Mouse (Mus musculus): Measurements from ENCODE around the gene Fam205a1. TPM values are rescaled to one million over a fixed set of nuclear protein-coding genes. Genes with fewer than 3 reads are reported as not detected.
A peak's percentile ranks its signal among the peaks of the same experiment; 100 is the strongest.

Gene Fam205a1
- polyA plus RNA-seq, 1 experiment from 2014 or later: 0.05 TPM

- Histone ChIP-seq H3K4me1 (ENCODE audit: control insufficient read depth, insufficient read depth, low read length) (no peaks in the 10 kb centered on the region), H3K4me2 (no peak overlapping the region), H3K27ac (ENCODE audit: low read depth, low read length) (no peak overlapping the region), H3K36me3 (ENCODE audit: control insufficient read depth, insufficient read depth, low read length) (no peaks in the 10 kb centered on the region), H3K27me3 (ENCODE audit: control insufficient read depth, insufficient read depth, low read length) (no peaks in the 10 kb centered on the region), H3K9me3 (ENCODE audit: control insufficient read depth, low read length) (no peaks in the 10 kb centered on the region), H3K4me3 (ENCODE audit: low read depth, low read length) (no peak overlapping the region), H3K9ac (ENCODE audit: low read length) (no peak overlapping the region)
- WGBS: 85% methylated on average over 16 of the region's 16 CpGs
- peak; percentile 85 for DNase-seq (ENCODE audit: low spot score, missing footprints)
- no peak for ATAC-seq (ENCODE audit: low FRiP score)
These were observed 26.4 kb upstream of the Fam205a1 start for GRCm38 (mm10) chr4:42879829-42880676.

DNA sequence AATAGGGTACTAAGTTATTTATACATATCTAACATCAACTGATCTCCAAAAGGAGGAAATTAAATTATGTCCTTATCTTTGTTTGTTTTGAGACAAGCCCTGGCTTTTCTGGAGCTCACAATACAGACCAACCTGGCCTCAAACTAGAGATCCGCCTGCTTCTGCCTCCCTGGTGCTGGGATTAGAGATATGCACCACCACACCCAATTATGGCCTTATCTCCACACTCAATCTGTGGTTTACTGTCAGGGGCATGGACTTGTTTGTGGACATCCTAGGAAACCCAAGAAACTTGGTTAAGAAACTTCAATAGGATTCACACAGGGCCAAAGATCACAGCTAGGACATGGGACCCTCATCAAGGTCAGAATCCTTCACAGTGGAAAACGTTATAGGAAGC, 24.0 kb upstream of the Fam205a1 start:
- Histone ChIP-seq H3K27me3 (ENCODE audit: control insufficient read depth, insufficient read depth, low read length) (no peaks in the 10 kb centered on the region), H3K4me2 (no peak overlapping the region), H3K36me3 (ENCODE audit: control insufficient read depth, insufficient read depth, low read length) (no peaks in the 10 kb centered on the region), H3K9me3 (ENCODE audit: control insufficient read depth, low read length) (no peaks in the 10 kb centered on the region), H3K9ac (ENCODE audit: low read length) (no peak overlapping the region), H3K4me1 (ENCODE audit: control insufficient read depth, insufficient read depth, low read length) (no peaks in the 10 kb centered on the region), H3K27ac (ENCODE audit: low read depth, low read length) (no peak overlapping the region), H3K4me3 (ENCODE audit: low read depth, low read length) (no peak overlapping the region)
- WGBS: 82% methylated on average over 2 of the region's 2 CpGs
- no peak for DNase-seq (ENCODE audit: low spot score, missing footprints)
- no peak for ATAC-seq (ENCODE audit: low FRiP score)

DNA sequence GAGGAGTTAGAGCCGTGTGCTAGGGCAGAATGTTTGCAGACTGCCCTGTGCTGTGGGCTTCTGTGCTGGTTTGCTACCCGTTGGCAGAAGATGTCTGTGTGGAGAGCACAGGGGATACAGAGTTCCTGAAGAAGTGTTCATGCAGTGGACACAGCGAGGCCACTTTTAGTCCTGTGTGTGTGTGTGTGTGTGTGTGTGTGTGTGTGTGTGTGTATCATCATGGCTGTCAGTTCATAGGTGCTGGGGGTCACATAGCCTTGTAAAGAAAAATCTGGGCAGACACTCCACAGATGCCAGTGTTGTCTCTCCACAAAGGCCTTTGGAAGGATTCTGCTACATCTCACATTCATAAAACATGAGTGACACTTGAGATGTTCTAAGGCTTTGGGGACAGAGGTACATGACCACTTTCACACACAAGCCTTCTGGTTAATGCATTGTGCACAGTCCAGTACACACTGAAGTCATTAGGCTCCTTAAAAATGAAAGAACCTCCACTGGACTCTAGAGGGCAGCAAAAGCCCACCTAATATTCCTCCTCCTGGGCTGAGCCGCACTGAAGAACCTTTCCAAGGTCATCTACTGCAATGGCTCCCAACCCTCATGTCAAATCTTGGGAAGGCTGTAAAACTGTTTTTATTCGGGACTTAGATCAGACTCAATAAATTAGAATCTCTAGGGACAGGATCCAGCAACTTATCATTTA, 23.1 kb upstream of the Fam205a1 start:
- no peak overlapping the region for H3K4me3 ChIP-seq (ENCODE audit: low read depth, low read length)
- H3K27ac ChIP-seq (ENCODE audit: low read depth, low read length): no peak overlapping the region
- 48% methylated on average over 5 of the region's 5 CpGs for WGBS
- ATAC-seq (ENCODE audit: low FRiP score) (peak; percentile 86), DNase-seq (ENCODE audit: low spot score, missing footprints) (peak; percentile 95)
- no peak overlapping the region for H3K9ac ChIP-seq (ENCODE audit: low read length)
- no peaks in the 10 kb centered on the region for H3K9me3 ChIP-seq (ENCODE audit: control insufficient read depth, low read length)
- H3K4me1 ChIP-seq (ENCODE audit: control insufficient read depth, insufficient read depth, low read length): no peaks in the 10 kb centered on the region
- H3K27me3 ChIP-seq (ENCODE audit: control insufficient read depth, insufficient read depth, low read length): no peaks in the 10 kb centered on the region
- H3K4me2 ChIP-seq: no peak overlapping the region
- H3K36me3 ChIP-seq (ENCODE audit: control insufficient read depth, insufficient read depth, low read length): no peaks in the 10 kb centered on the region

DNA sequence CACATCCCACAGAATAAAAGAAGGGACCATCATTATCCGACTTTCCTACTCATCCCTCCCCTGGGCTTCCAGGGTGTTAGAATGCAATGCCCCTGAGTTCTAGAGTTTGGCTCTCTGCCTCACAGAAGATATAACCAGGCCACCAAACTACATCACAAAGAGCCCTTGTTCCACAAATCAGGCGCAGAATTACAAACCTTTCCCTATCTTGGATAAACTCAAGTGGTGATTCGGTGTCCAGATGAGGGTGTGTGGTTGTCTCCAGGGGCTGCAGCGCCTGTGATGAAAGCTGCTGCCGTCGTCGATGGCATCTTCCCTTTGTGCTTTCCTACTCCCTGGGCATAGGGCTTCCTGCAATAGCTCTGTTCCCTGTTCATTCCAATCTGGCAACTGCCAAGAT, 20.4 kb upstream of the Fam205a1 start, which contains the start of gene Fam205c:
Fam205c (minus strand) TSS at position 101 of the 400 bp plus-strand sequence.
- no peaks in the 10 kb centered on the region for H3K9me3 ChIP-seq (ENCODE audit: control insufficient read depth, low read length)
- no peak within 1 kb of the TSS for H3K9ac ChIP-seq (ENCODE audit: low read length)
- 88% methylated on average over 7 of the region's 7 CpGs for WGBS
- H3K36me3 ChIP-seq (ENCODE audit: control insufficient read depth, insufficient read depth, low read length): no peaks in the 10 kb centered on the region
- no peak for DNase-seq (ENCODE audit: low spot score, missing footprints)
- no peaks in the 10 kb centered on the region for H3K27me3 ChIP-seq (ENCODE audit: control insufficient read depth, insufficient read depth, low read length)
- H3K4me1 ChIP-seq (ENCODE audit: control insufficient read depth, insufficient read depth, low read length): no peaks in the 10 kb centered on the region
- H3K4me2 ChIP-seq: no peak within 1 kb of the TSS
- ATAC-seq (ENCODE audit: low FRiP score): no peak
- H3K4me3 ChIP-seq (ENCODE audit: low read depth, low read length): no peak within 1 kb of the TSS
- H3K27ac ChIP-seq (ENCODE audit: low read depth, low read length): no peak within 1 kb of the TSS

DNA sequence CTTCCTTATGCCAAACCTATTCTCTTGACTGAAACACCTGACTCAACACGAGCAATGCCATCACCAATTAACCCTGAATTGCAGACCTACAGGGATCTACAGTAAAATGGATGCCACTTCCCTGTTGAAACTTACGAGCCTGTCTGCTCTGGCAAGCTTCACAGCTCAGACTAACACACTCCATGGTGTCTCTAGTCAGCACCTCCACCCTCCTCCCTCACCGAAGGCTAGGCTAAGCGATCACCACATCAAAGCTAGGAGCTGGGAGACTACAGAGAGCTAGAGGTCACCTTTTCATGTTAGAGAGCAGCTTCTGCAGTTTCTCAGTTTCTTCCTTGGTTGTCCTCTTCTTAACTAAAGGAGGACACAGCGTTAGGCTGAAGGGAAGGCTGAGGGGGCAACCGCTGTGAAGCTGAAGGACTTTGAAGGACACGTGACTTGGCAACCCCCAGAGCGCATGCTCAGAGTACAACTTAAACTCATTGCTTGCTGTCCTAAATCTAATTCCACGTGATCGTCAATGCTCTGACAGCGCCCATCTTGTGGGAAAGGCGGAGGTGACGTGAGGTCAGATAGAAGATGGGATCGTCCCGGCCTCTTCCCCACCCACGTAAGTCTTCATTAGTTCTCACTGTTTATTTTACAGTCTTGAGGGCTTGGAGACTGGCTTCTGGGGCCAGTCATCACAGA, 19.2 kb upstream of the Fam205a1 start:
- WGBS: 85% methylated on average over 16 of the region's 16 CpGs
- H3K4me1 ChIP-seq (ENCODE audit: control insufficient read depth, insufficient read depth, low read length): no peaks in the 10 kb centered on the region

GRCm38 (mm10) chr4:42872151-42872550, 18.5 kb upstream of the Fam205a1 start:
- H3K4me1 ChIP-seq (ENCODE audit: control insufficient read depth, insufficient read depth, low read length): no peaks in the 10 kb centered on the region
- no peak overlapping the region for H3K4me2 ChIP-seq
- no peaks in the 10 kb centered on the region for H3K27me3 ChIP-seq (ENCODE audit: control insufficient read depth, insufficient read depth, low read length)
- DNase-seq (ENCODE audit: low spot score, missing footprints): no peak
- no peak overlapping the region for H3K9ac ChIP-seq (ENCODE audit: low read length)
- WGBS: 90% methylated on average over 7 of the region's 7 CpGs
- no peaks in the 10 kb centered on the region for H3K9me3 ChIP-seq (ENCODE audit: control insufficient read depth, low read length)
- no peak overlapping the region for H3K4me3 ChIP-seq (ENCODE audit: low read depth, low read length)
- no peaks in the 10 kb centered on the region for H3K36me3 ChIP-seq (ENCODE audit: control insufficient read depth, insufficient read depth, low read length)
- no peak for ATAC-seq (ENCODE audit: low FRiP score)
- H3K27ac ChIP-seq (ENCODE audit: low read depth, low read length): no peak overlapping the region

More for the DNA sequence above, 19.2 kb upstream of the Fam205a1 start:
- Histone ChIP-seq H3K4me3 (ENCODE audit: low read depth, low read length) (no peak overlapping the region), H3K36me3 (ENCODE audit: control insufficient read depth, insufficient read depth, low read length) (no peaks in the 10 kb centered on the region), H3K27me3 (ENCODE audit: control insufficient read depth, insufficient read depth, low read length) (no peaks in the 10 kb centered on the region), H3K4me2 (no peak overlapping the region), H3K9me3 (ENCODE audit: control insufficient read depth, low read length) (no peaks in the 10 kb centered on the region), H3K27ac (ENCODE audit: low read depth, low read length) (no peak overlapping the region), H3K9ac (ENCODE audit: low read length) (no peak overlapping the region)
- no peak for ATAC-seq (ENCODE audit: low FRiP score)
- DNase-seq (ENCODE audit: low spot score, missing footprints): no peak

GRCm38 (mm10) chr4:42870748-42871147, 17.1 kb upstream of the Fam205a1 start:
- Histone ChIP-seq H3K4me1 (ENCODE audit: control insufficient read depth, insufficient read depth, low read length) (no peaks in the 10 kb centered on the region), H3K9ac (ENCODE audit: low read length) (no peak overlapping the region), H3K27ac (ENCODE audit: low read depth, low read length) (no peak overlapping the region), H3K4me3 (ENCODE audit: low read depth, low read length) (no peak overlapping the region), H3K36me3 (ENCODE audit: control insufficient read depth, insufficient read depth, low read length) (no peaks in the 10 kb centered on the region), H3K9me3 (ENCODE audit: control insufficient read depth, low read length) (no peaks in the 10 kb centered on the region), H3K27me3 (ENCODE audit: control insufficient read depth, insufficient read depth, low read length) (no peaks in the 10 kb centered on the region), H3K4me2 (no peak overlapping the region)
- DNase-seq (ENCODE audit: low spot score, missing footprints): peak; percentile 84
- no peak for ATAC-seq (ENCODE audit: low FRiP score)
- 81% methylated on average over 5 of the region's 5 CpGs for WGBS

- Histone ChIP-seq H3K4me2 (no peak overlapping the region), H3K4me1 (ENCODE audit: control insufficient read depth, insufficient read depth, low read length) (no peaks in the 10 kb centered on the region), H3K9me3 (ENCODE audit: control insufficient read depth, low read length) (no peaks in the 10 kb centered on the region), H3K36me3 (ENCODE audit: control insufficient read depth, insufficient read depth, low read length) (no peaks in the 10 kb centered on the region), H3K27ac (ENCODE audit: low read depth, low read length) (no peak overlapping the region), H3K4me3 (ENCODE audit: low read depth, low read length) (no peak overlapping the region), H3K27me3 (ENCODE audit: control insufficient read depth, insufficient read depth, low read length) (no peaks in the 10 kb centered on the region), H3K9ac (ENCODE audit: low read length) (no peak overlapping the region)
- no peak for ATAC-seq (ENCODE audit: low FRiP score)
- 83% methylated on average over 5 of the region's 5 CpGs for WGBS
- no peak for DNase-seq (ENCODE audit: low spot score, missing footprints)
These were observed 14.5 kb upstream of the Fam205a1 start for GRCm38 (mm10) chr4:42868193-42868592.

DNA sequence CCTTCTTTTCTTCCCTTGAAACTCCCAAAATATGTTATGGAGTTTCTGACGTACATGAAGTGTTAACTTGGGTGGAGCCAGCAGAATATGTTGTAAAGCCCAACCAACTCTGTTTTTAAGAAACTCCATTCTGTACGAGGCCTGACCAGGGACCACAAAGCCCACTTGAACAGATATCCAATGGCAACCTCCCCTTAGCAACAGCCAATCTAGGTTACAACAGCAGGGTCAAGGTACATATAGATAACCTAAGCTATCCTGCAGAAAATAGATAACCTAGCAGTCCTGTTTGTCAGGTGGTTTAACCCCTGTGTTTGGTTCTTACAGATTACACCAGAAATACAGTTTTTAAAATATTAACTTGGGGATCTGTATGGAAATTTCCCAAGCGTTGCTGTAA, 13.7 kb upstream of the Fam205a1 start:
- DNase-seq (ENCODE audit: low spot score, missing footprints) (no peak), ATAC-seq (ENCODE audit: low FRiP score) (no peak)
- H3K27me3 ChIP-seq (ENCODE audit: control insufficient read depth, insufficient read depth, low read length): no peaks in the 10 kb centered on the region
- no peaks in the 10 kb centered on the region for H3K9me3 ChIP-seq (ENCODE audit: control insufficient read depth, low read length)
- H3K27ac ChIP-seq (ENCODE audit: low read depth, low read length): no peak overlapping the region
- no peaks in the 10 kb centered on the region for H3K4me1 ChIP-seq (ENCODE audit: control insufficient read depth, insufficient read depth, low read length)
- H3K4me3 ChIP-seq (ENCODE audit: low read depth, low read length): no peak overlapping the region
- no peaks in the 10 kb centered on the region for H3K36me3 ChIP-seq (ENCODE audit: control insufficient read depth, insufficient read depth, low read length)
- no peak overlapping the region for H3K9ac ChIP-seq (ENCODE audit: low read length)
- WGBS: 80% methylated on average over 3 of the region's 3 CpGs
- H3K4me2 ChIP-seq: no peak overlapping the region
